Mouse (Mus musculus) heart, embryonic 16.5 days (tissue): ENCODE results near the gene Lactbl1. TPM values are rescaled to one million over a fixed set of nuclear protein-coding genes. Genes with fewer than 3 reads are reported as not detected.

Experiments
- ATAC-seq: fragments of 200-750 bp; cut with Nextera tagmentation; replicated peaks from 2 replicates; pipeline ENCODE4 v1.8.0; 2017; ENCODE audit warnings: moderate number of reproducible peaks; ENCODE audit not compliant: insufficient read depth, low FRiP score; ENCODE audit errors: extremely low read depth
- H3K27ac ChIP-seq: fragments of 300-500 bp; sonication (generic); 2 replicates; pipeline ENCODE4 v1.5.1; 2014; ENCODE audit warnings: mild to moderate bottlenecking, low read length, control low read depth, moderate library complexity
- H3K27me3 ChIP-seq: fragments of 300-500 bp; sonication (generic); 2 replicates; pipeline ENCODE4 v1.6.1; 2014; ENCODE audit warnings: low read length, mixed read lengths; ENCODE audit not compliant: control insufficient read depth, insufficient read depth
- H3K36me3 ChIP-seq: fragments of 300-500 bp; sonication (generic); 2 replicates; pipeline ENCODE4 v1.6.1; 2014; ENCODE audit not compliant: control insufficient read depth, insufficient read depth
- H3K4me1 ChIP-seq: fragments of 300-500 bp; sonication (generic); 2 replicates; pipeline ENCODE4 v1.6.1; 2014; ENCODE audit warnings: low read length, mixed read lengths; ENCODE audit not compliant: control insufficient read depth, insufficient read depth
- H3K4me2 ChIP-seq: fragments of 300-500 bp; sonication (generic); 2 replicates; pipeline ENCODE4 v1.6.1; 2014; ENCODE audit warnings: low read depth, mild to moderate bottlenecking, control low read depth, low read length
- H3K4me3 ChIP-seq: fragments of 300-500 bp; sonication (generic); 2 replicates; pipeline ENCODE4 v1.5.1; 2014; ENCODE audit warnings: mild to moderate bottlenecking, control low read depth, low read length
- H3K9ac ChIP-seq: fragments of 300-500 bp; sonication (generic); 2 replicates; pipeline ENCODE4 v1.6.1; 2014; ENCODE audit warnings: low read length, control low read depth
- H3K9me3 ChIP-seq: fragments of 300-500 bp; sonication (generic); replicated peaks from 2 replicates; pipeline ENCODE4 v1.6.1; 2016; ENCODE audit warnings: low read length; ENCODE audit not compliant: control insufficient read depth
- WGBS: fragments of 180-500 bp; shearing (Covaris S2); extraction: QIAGEN DNeasy Blood & Tissue Kit; methylation state at CpG from one replicate; pipeline ENCODE4 v1.1.7; 2014; 5-methylcytosine and 5-hydroxymethylcytosine counted together
- polyA plus RNA-seq: library from polyadenylated mRNA; unstranded; fragments of >200 nt; fragmentation: Nextera tagmentation; extraction: Ambion mirVana; gene quantifications from 2 replicates; pipeline ENCODE4 v1.2.1, GENCODE M21; 2015

The Lactbl1 gene
- 0.04 TPM in 1 of 2 replicates, not detected in the other for polyA plus RNA-seq

- H3K4me1 ChIP-seq, result no peaks in the 10 kb centered on the region; the same call in 1 of the 2 replicates
- ATAC-seq, result no peak
- H3K4me3 ChIP-seq, result no peak within 1 kb of the TSS
- H3K27me3 ChIP-seq, result no peaks in the 10 kb centered on the region
- no peak within 1 kb of the TSS for H3K4me2 ChIP-seq
- no peaks in the 10 kb centered on the region for H3K9me3 ChIP-seq
- no peaks in the 10 kb centered on the region for H3K36me3 ChIP-seq
- no peak within 1 kb of the TSS for H3K9ac ChIP-seq
- no peak within 1 kb of the TSS for H3K27ac ChIP-seq
- WGBS, result 35% methylated on average over 6 of the region's 6 CpGs
These were observed at the start of gene Lactbl1 for GRCm38 (mm10) chr4:136622388-136622787. TSS of gene Lactbl1 (plus strand) at chr4:136622621.

GRCm38 (mm10) chr4:136581885-136582284, 40.5 kb upstream of the Lactbl1 start:
- no peak overlapping the region for H3K4me2 ChIP-seq
- no peaks in the 10 kb centered on the region for H3K9me3 ChIP-seq
- peaks cover 8% of the 10 kb centered on the region for H3K4me1 ChIP-seq
- ATAC-seq, result no peak
- H3K27ac ChIP-seq, result no peak overlapping the region
- H3K9ac ChIP-seq, result no peak overlapping the region
- WGBS, result 83% methylated on average over 3 of the region's 3 CpGs
- no peaks in the 10 kb centered on the region for H3K36me3 ChIP-seq
- no peaks in the 10 kb centered on the region for H3K27me3 ChIP-seq
- no peak overlapping the region for H3K4me3 ChIP-seq

- no peak for ATAC-seq
- Histone ChIP-seq H3K4me1 (peaks cover 11% of the 10 kb centered on the region), H3K9ac (no peak overlapping the region), H3K4me2 (no peak overlapping the region), H3K36me3 (0 out of 2 replicates have a peak, but pooled peaks cover 4% of the 10 kb centered on the region), H3K27me3 (no peaks in the 10 kb centered on the region), H3K9me3 (no peaks in the 10 kb centered on the region), H3K27ac (no peak overlapping the region), H3K4me3 (no peak overlapping the region)
- 85% methylated on average over 4 of the region's 4 CpGs for WGBS
These were observed 35.1 kb upstream of the Lactbl1 start for GRCm38 (mm10) chr4:136587221-136587827.

- Histone ChIP-seq H3K36me3 (0 out of 2 replicates have a peak, but pooled peaks cover 8% of the 10 kb centered on the region), H3K9ac (no peak overlapping the region), H3K9me3 (no peaks in the 10 kb centered on the region), H3K27ac (no peak overlapping the region), H3K4me2 (no peak overlapping the region), H3K27me3 (no peaks in the 10 kb centered on the region), H3K4me3 (no peak overlapping the region), H3K4me1 (peaks cover 11% of the 10 kb centered on the region)
- WGBS, result 59% methylated on average over 4 of the region's 4 CpGs
- no peak for ATAC-seq
These were observed 34.4 kb upstream of the Lactbl1 start for GRCm38 (mm10) chr4:136588003-136588402.

GRCm38 (mm10) chr4:136592111-136592510, 30.3 kb upstream of the Lactbl1 start:
- no peak overlapping the region for H3K4me2 ChIP-seq
- no peak for ATAC-seq
- 57% methylated on average over 4 of the region's 4 CpGs for WGBS
- H3K27me3 ChIP-seq, result no peaks in the 10 kb centered on the region
- 0 out of 2 replicates have a peak, but pooled peaks cover 8% of the 10 kb centered on the region for H3K36me3 ChIP-seq
- peaks cover 15% of the 10 kb centered on the region for H3K4me1 ChIP-seq
- no peak overlapping the region for H3K4me3 ChIP-seq
- no peak overlapping the region for H3K9ac ChIP-seq
- H3K27ac ChIP-seq, result no peak overlapping the region
- H3K9me3 ChIP-seq, result no peaks in the 10 kb centered on the region

GRCm38 (mm10) chr4:136594006-136594405, 28.4 kb upstream of the Lactbl1 start:
- no peak for ATAC-seq
- H3K27ac ChIP-seq, result no peak overlapping the region
- H3K27me3 ChIP-seq, result no peaks in the 10 kb centered on the region
- 86% methylated on average over 2 of the region's 2 CpGs for WGBS
- H3K36me3 ChIP-seq, result 0 out of 2 replicates have a peak, but pooled peaks cover 8% of the 10 kb centered on the region
- H3K4me3 ChIP-seq, result no peak overlapping the region
- no peaks in the 10 kb centered on the region for H3K9me3 ChIP-seq
- no peak overlapping the region for H3K4me2 ChIP-seq
- peaks cover 9% of the 10 kb centered on the region; the same call in 1 of the 2 replicates for H3K4me1 ChIP-seq
- no peak overlapping the region for H3K9ac ChIP-seq

GRCm38 (mm10) chr4:136595221-136595620, 27.2 kb upstream of the Lactbl1 start:
- Histone ChIP-seq H3K9me3 (no peaks in the 10 kb centered on the region; the same call in 1 of the 2 replicates), H3K4me3 (no peak overlapping the region), H3K36me3 (0 out of 2 replicates have a peak, but pooled peaks cover 7% of the 10 kb centered on the region), H3K4me2 (no peak overlapping the region), H3K9ac (no peak overlapping the region), H3K27me3 (no peaks in the 10 kb centered on the region), H3K4me1 (peaks cover 9% of the 10 kb centered on the region; the same call in 1 of the 2 replicates), H3K27ac (no peak overlapping the region)
- WGBS, result 76% methylated on average over 6 of the region's 6 CpGs
- no peak for ATAC-seq

GRCm38 (mm10) chr4:136598268-136598876, 24.0 kb upstream of the Lactbl1 start:
- no peak overlapping the region for H3K9ac ChIP-seq
- no peaks in the 10 kb centered on the region for H3K36me3 ChIP-seq
- H3K9me3 ChIP-seq, result no peaks in the 10 kb centered on the region; the same call in 1 of the 2 replicates
- no peak for ATAC-seq
- no peak overlapping the region for H3K27ac ChIP-seq
- 78% methylated on average over 7 of the region's 7 CpGs for WGBS
- H3K27me3 ChIP-seq, result no peaks in the 10 kb centered on the region
- H3K4me1 ChIP-seq, result peaks cover 20% of the 10 kb centered on the region
- no peak overlapping the region for H3K4me3 ChIP-seq
- H3K4me2 ChIP-seq, result no peak overlapping the region

GRCm38 (mm10) chr4:136599869-136600268, 22.6 kb upstream of the Lactbl1 start:
- no peak overlapping the region for H3K4me3 ChIP-seq
- no peak overlapping the region for H3K4me2 ChIP-seq
- H3K9me3 ChIP-seq, result no peaks in the 10 kb centered on the region; the same call in 1 of the 2 replicates
- no peak overlapping the region for H3K27ac ChIP-seq
- H3K9ac ChIP-seq, result no peak overlapping the region
- H3K27me3 ChIP-seq, result no peaks in the 10 kb centered on the region
- H3K4me1 ChIP-seq, result peaks cover 17% of the 10 kb centered on the region
- no peak for ATAC-seq
- 94% methylated on average over 3 of the region's 3 CpGs for WGBS
- no peaks in the 10 kb centered on the region for H3K36me3 ChIP-seq
